Mouse (Mus musculus) lung, postnatal 0 days (tissue): ENCODE data around the gene Zfp704. TPM values are rescaled to one million over a fixed set of nuclear protein-coding genes. Genes with fewer than 3 reads are reported as not detected.

ENCODE experiments used
- ATAC-seq: fragments of 200-750 bp; cut with Nextera tagmentation; 2 replicates; pipeline ENCODE4 v1.8.0; 2017; ENCODE audit warnings: moderate library complexity
- DNase-seq: peaks from one replicate; pipeline ENCODE4 v3.0.0-alpha.2; 2016; ENCODE audit warnings: low spot score
- H3K27ac ChIP-seq: fragments of 300-500 bp; sonication (generic); 2 replicates; pipeline ENCODE4 v1.5.1; 2014; ENCODE audit warnings: antibody characterized with exemption, mild to moderate bottlenecking, low read length, mixed read lengths
- H3K27me3 ChIP-seq: fragments of 300-500 bp; sonication (generic); replicated peaks from 2 replicates; pipeline ENCODE4 v1.6.1; 2014; ENCODE audit warnings: low read length, mixed read lengths; ENCODE audit not compliant: insufficient read depth
- H3K36me3 ChIP-seq: fragments of 300-500 bp; sonication (generic); 2 replicates; pipeline ENCODE4 v1.6.1; 2014; ENCODE audit warnings: low read length, mixed read lengths; ENCODE audit not compliant: insufficient read depth
- H3K4me1 ChIP-seq: fragments of 300-500 bp; sonication (generic); 2 replicates; pipeline ENCODE4 v1.6.1; 2014; ENCODE audit warnings: antibody characterized with exemption, low read depth, low read length, mixed read lengths; ENCODE audit not compliant: insufficient read depth
- H3K4me2 ChIP-seq: fragments of 300-500 bp; sonication (generic); replicated peaks from 2 replicates; pipeline ENCODE4 v1.6.1; 2014; ENCODE audit warnings: low read depth, mild to moderate bottlenecking, low read length, moderate library complexity, mixed read lengths
- H3K4me3 ChIP-seq: fragments of 300-500 bp; sonication (generic); 2 replicates; pipeline ENCODE4 v1.5.1; 2014; ENCODE audit warnings: low read depth, low read length
- H3K9ac ChIP-seq: fragments of 300-500 bp; sonication (generic); replicated peaks from 2 replicates; pipeline ENCODE4 v1.6.1; 2014; ENCODE audit warnings: low read depth, mild to moderate bottlenecking
- H3K9me3 ChIP-seq: fragments of 300-500 bp; sonication (generic); 2 replicates; pipeline ENCODE4 v1.6.1; 2016; ENCODE audit warnings: low read length, mixed read lengths
- CTCF ChIP-seq: IDR thresholded peaks from 2 replicates; pipeline ENCODE4 v1.5.1; 2016; ENCODE audit warnings: antibody characterized with exemption, mild to moderate bottlenecking
- EP300 ChIP-seq: IDR thresholded peaks from 2 replicates; pipeline ENCODE4 v1.6.1; 2016; ENCODE audit warnings: antibody characterized with exemption, mild to moderate bottlenecking, control low read depth
- WGBS: fragments of 180-500 bp; shearing (Covaris S2); extraction: QIAGEN DNeasy Blood & Tissue Kit; methylation state at CpG from one replicate; pipeline ENCODE4 v1.1.7; 2014; 5-methylcytosine and 5-hydroxymethylcytosine counted together
- polyA plus RNA-seq: library from polyadenylated mRNA; unstranded; fragments of >200 nt; fragmentation: Nextera tagmentation; extraction: Ambion mirVana; gene quantifications from 2 replicates; pipeline ENCODE4 v1.2.1, GENCODE M21; 2015

The Zfp704 gene
- 5.9 and 7.7 TPM in 2 replicates for polyA plus RNA-seq

DNA sequence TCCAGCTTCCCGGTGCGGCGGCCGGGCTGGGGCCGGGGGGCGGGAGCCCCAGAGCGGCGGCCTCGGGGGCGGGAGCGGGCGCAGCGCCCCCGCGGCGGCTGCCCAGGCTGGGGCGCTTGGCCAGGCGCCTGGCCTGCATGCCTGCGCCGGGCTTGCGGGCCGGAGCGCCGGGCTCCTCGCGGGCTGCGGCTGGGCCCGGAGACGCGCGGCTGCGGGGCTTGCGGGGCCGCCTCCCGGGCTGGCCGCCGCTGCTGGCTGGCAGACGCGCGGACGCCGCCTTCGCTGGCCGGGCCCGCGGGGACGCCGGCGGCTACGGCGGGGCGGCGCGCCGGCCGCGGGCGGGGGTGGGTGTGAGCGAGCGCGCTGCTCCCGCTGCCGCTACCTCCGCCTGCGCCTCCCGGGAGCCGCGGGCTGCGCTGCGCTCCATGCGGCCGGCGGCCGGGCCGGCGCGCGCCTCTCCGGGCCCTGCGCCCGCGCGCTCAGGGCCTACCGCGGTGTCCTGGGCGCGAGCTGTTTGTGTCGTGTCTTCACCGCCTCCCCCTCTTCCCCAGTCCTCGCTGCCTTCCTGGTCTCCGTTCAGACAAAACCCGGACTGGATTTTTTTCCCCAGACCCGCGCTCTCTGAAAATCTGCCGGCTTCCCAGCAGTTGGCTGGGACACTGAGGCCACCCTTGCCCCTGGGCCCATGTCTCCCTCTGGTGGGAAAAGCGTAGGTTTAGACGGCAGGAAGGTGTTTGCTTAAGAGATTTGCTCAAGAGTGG is at the start of gene Zfp704:
Gene Zfp704, minus strand, starts transcription at position 505 of the 761 bp plus-strand sequence.
- H3K4me2 ChIP-seq = peak within 1 kb of the TSS; percentile 98
- 3% methylated on average over 37 of the region's 97 CpGs for WGBS

DNA sequence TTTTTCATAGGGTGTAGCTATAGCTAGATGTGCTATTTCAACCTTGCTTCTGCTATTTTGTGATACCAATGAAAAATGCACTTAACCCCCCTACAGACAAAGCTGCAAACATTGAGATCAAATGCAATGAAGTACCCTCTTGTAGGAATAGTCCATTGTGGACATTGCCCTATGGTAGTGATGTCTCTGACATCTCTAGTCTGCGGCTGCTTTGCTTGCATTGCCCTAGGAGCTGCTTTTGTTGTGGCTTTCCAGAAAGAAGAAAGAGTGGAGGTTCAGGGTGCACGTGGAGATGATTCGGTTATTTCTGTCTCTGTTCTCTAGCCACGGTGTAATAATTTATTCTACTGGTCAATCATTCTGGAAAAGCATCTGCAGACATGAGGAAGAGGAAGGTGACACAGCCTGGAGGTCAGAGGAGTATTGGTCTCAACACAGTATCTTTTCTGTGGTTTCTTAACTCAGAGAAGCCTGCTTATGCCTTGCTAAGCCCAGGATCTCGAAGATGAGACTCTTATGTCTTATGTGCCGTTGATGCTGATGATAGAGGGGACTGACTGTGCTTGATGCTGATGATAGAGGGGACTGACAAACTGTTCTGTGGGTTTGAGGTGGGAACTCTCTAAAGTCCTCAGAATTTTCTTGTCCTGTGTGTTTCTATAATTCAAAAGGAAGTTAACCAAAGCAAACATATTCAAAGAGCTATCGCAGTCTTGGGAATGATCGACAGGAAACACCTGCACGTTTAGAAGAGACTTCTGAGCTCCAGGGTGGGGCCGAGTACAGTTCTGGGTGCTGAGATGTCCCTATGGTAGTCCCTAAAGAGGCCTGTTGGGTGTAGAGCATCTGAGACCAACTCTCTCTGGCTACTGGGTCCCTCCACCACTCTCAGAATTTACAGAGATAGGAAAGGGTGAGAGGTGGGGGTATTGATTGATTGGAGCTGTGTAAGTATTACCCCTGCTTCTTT is 23.4 kb upstream of the Zfp704 start:
- TF ChIP-seq CTCF (no peak), EP300 (no peak)
- no peak overlapping the region for H3K4me2 ChIP-seq
- no peak overlapping the region for H3K9ac ChIP-seq
- no peak overlapping the region for H3K27ac ChIP-seq
- no peak overlapping the region for H3K4me3 ChIP-seq
- WGBS = 69% methylated on average over 10 of the region's 10 CpGs
- DNase-seq (no peak), ATAC-seq (no peak)
- H3K36me3 ChIP-seq = no peaks in the 10 kb centered on the region
- peaks cover 3% of the 10 kb centered on the region; the same call in 1 of the 2 replicates for H3K4me1 ChIP-seq
- no peaks in the 10 kb centered on the region for H3K27me3 ChIP-seq
- no peaks in the 10 kb centered on the region for H3K9me3 ChIP-seq

More for the DNA sequence above, at the start of gene Zfp704:
- Histone ChIP-seq H3K9me3 (no peaks in the 10 kb centered on the region), H3K9ac (peak within 1 kb of the TSS; percentile 56), H3K4me3 (peak within 1 kb of the TSS; percentile 85), H3K27ac (peak within 1 kb of the TSS; percentile 92), H3K27me3 (0 out of 2 replicates have a peak, but pooled peaks cover 2% of the 10 kb centered on the region), H3K4me1 (peaks cover 4% of the 10 kb centered on the region; the same call in 1 of the 2 replicates), H3K36me3 (no peaks in the 10 kb centered on the region)
- peak; percentile 91 for ATAC-seq
- peak; percentile 97 for DNase-seq
- TF ChIP-seq EP300 (0 out of 2 replicates have a peak, but pooled peaks have one; percentile 25), CTCF (peak; percentile 79)

DNA sequence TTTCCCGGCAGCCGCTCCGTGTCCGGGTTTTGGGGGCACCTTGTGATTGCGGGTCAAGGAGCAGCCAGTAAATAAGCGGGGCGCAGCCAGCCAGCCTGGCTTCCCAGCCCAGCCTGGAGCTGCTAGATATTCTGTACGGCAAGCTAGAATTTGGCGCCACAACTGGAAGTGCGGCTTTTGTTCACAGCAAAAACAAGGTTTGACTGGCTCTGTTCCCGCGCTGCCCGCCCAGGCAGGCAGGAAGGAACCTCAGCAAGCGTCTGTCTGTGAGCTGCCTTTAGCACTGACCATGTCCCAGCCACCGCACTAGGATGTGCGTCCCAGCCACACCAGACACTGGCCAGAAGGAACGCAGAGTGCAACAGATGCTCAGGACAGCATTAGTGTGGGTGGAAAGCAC is 20.1 kb upstream of the Zfp704 start:
- DNase-seq = peak; percentile 23
- Histone ChIP-seq H3K27ac (no peak overlapping the region), H3K4me3 (peak overlapping the region; percentile 20), H3K4me2 (peak overlapping the region; percentile 46), H3K4me1 (peaks cover 3% of the 10 kb centered on the region; the same call in 1 of the 2 replicates), H3K9ac (no peak overlapping the region), H3K9me3 (no peaks in the 10 kb centered on the region), H3K36me3 (no peaks in the 10 kb centered on the region), H3K27me3 (no peaks in the 10 kb centered on the region)
- WGBS = 5% methylated on average over 17 of the region's 17 CpGs
- ATAC-seq = peak; percentile 38; the same call in 1 of the 2 replicates
- TF ChIP-seq CTCF (no peak), EP300 (no peak)

DNA sequence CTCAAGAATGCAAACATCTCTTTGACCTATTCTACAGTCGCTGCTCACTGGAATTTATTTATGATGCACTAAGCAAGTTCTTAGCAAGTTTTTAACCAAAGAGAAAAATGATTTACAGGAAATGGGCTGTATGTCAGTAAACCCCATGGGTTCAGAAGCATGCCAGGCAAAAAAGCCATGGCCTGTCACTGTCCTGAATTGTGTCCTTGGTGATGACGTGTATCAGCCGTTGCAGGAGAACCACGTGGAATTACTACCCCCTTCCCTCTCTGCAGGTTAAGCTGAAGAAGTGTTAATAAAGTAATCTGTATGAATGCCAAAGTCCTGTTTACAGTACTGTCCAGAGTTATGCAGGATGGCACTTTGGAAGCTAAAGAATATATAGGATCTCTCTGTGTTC is 18.2 kb upstream of the Zfp704 start:
- Histone ChIP-seq H3K9ac (no peak overlapping the region), H3K4me1 (peaks cover 3% of the 10 kb centered on the region; the same call in 1 of the 2 replicates), H3K36me3 (no peaks in the 10 kb centered on the region), H3K27ac (no peak overlapping the region), H3K9me3 (no peaks in the 10 kb centered on the region), H3K4me3 (no peak overlapping the region), H3K27me3 (no peaks in the 10 kb centered on the region), H3K4me2 (no peak overlapping the region)
- 37% methylated on average over 4 of the region's 4 CpGs for WGBS
- ATAC-seq (no peak), DNase-seq (no peak)
- no peak for TF ChIP-seq CTCF
- TF ChIP-seq EP300 = no peak

DNA sequence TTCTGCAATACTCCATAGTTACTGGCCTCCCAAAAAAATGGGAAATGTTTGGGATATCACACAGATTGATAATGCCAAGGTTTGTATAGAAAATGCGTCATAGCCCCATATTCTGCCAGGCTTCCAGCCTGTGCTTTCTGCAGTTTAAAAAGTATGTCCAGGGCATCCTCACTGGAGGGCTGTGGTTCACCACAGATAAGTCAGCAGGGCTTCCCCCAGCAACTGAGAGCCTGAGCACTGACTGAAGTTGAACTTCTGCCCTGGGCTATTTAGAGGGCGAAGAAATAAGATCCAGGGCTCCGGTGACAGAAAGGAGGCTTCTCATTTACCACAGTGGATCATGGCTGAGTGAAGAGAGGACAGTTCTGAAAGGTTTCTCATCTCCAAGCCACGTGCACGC is 16.3 kb upstream of the Zfp704 start:
- Histone ChIP-seq H3K9me3 (no peaks in the 10 kb centered on the region), H3K36me3 (no peaks in the 10 kb centered on the region), H3K4me3 (no peak overlapping the region), H3K27me3 (no peaks in the 10 kb centered on the region), H3K27ac (no peak overlapping the region), H3K4me2 (no peak overlapping the region), H3K9ac (no peak overlapping the region), H3K4me1 (peaks cover 3% of the 10 kb centered on the region; the same call in 1 of the 2 replicates)
- TF ChIP-seq CTCF (no peak), EP300 (no peak)
- 75% methylated on average over 5 of the region's 5 CpGs for WGBS
- ATAC-seq (no peak), DNase-seq (no peak)

DNA sequence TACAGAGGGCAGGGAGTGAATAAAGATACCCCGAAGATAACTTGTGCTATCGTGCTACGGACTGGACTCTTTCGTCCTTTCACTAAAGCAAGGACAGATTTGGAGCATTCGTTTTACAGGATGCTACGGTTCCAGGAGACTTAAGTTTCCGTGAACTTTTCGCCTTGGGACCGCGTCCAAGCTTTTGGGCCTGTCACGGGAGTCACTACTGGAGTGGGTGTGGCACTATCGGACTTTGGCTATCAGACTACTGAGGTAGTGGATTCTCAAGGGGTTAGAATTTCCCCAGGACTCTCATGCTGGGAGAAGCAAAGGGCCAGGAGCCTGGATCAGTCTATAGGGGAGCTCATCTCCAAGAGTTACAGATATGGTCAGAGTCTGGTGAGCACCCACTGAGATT is 10.7 kb upstream of the Zfp704 start:
- Histone ChIP-seq H3K27ac (no peak overlapping the region), H3K36me3 (no peaks in the 10 kb centered on the region), H3K9me3 (no peaks in the 10 kb centered on the region), H3K4me2 (no peak overlapping the region), H3K4me3 (no peak overlapping the region), H3K27me3 (no peaks in the 10 kb centered on the region), H3K9ac (no peak overlapping the region), H3K4me1 (no peaks in the 10 kb centered on the region)
- whole genome bisulfite sequencing = 84% methylated on average over 12 of the region's 12 CpGs
- ATAC-seq = no peak
- no peak for DNase-seq
- TF ChIP-seq CTCF = no peak
- TF ChIP-seq EP300 = no peak
